Mouse (Mus musculus): ENCODE results near the gene Smim11. TPM values are rescaled to one million over a fixed set of nuclear protein-coding genes. Genes with fewer than 3 reads are reported as not detected.

Gene Smim11
- polyA plus RNA-seq, 1 experiment from 2014 or later = 145 TPM

GRCm38 (mm10) chr16:92285068-92285467 is 16.0 kb upstream of the Smim11 start:
- 40% methylated on average over 10 of the region's 10 CpGs for whole genome bisulfite sequencing
- no peaks in the 10 kb centered on the region for H3K9me3 ChIP-seq (replicated peaks; ENCODE audit: low read length)
- H3K9ac ChIP-seq (ENCODE audit: low read depth, low read length) = no peak overlapping the region
- no peak overlapping the region for H3K4me3 ChIP-seq (replicated peaks; ENCODE audit: low read depth, low read length)
- no peaks in the 10 kb centered on the region for H3K4me1 ChIP-seq (replicated peaks; ENCODE audit: insufficient read depth, low read length)
- DNase-seq (ENCODE audit: low spot score) (no peak), ATAC-seq (replicated peaks; ENCODE audit: low FRiP score, low read depth) (no peak)
- no peak for TF ChIP-seq CTCF (IDR thresholded peaks at IDR 0.05; ENCODE audit: low read depth)
- H3K4me2 ChIP-seq (ENCODE audit: low read length) = no peak overlapping the region
- no peaks in the 10 kb centered on the region for H3K36me3 ChIP-seq (ENCODE audit: insufficient read depth, low read length)
- H3K27ac ChIP-seq = no peak overlapping the region
- H3K27me3 ChIP-seq (ENCODE audit: insufficient read depth, low read length) = no peaks in the 10 kb centered on the region

DNA sequence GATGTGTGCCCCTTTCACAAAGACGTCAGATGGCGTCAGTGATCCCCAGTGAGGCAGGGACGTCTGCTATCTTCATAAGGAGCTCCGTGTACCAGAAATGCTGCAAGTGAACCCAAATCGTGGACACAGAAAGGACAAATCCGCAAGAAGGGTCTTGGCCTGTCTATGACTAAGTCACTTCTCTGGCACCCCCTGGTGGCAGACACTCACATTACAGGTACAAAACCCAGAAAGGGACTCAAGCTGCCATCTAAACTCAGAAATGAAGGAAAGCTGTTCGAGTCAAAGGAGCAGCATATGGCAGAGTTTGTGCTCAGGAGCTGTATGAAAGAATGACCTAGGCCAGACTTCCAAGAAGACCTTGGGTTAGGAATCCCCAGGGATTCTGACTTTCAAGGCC is 14.5 kb upstream of the Smim11 start:
- peak; percentile 88 for DNase-seq (ENCODE audit: low spot score)
- H3K4me3 ChIP-seq (replicated peaks; ENCODE audit: low read depth, low read length) = no peak overlapping the region
- ATAC-seq (replicated peaks; ENCODE audit: low FRiP score, low read depth) = 0 out of 2 replicates have a peak, but pooled peaks have one; percentile 12
- no peaks in the 10 kb centered on the region for H3K36me3 ChIP-seq (ENCODE audit: insufficient read depth, low read length)
- peak; percentile 94 for TF ChIP-seq CTCF (IDR thresholded peaks at IDR 0.05; ENCODE audit: low read depth)
- WGBS = 9% methylated on average over 7 of the region's 7 CpGs
- no peak overlapping the region for H3K4me2 ChIP-seq (ENCODE audit: low read length)
- no peak overlapping the region for H3K27ac ChIP-seq
- no peak overlapping the region for H3K9ac ChIP-seq (ENCODE audit: low read depth, low read length)
- H3K9me3 ChIP-seq (replicated peaks; ENCODE audit: low read length) = no peaks in the 10 kb centered on the region
- H3K4me1 ChIP-seq (replicated peaks; ENCODE audit: insufficient read depth, low read length) = no peaks in the 10 kb centered on the region
- no peaks in the 10 kb centered on the region for H3K27me3 ChIP-seq (ENCODE audit: insufficient read depth, low read length)

- ATAC-seq (replicated peaks; ENCODE audit: low FRiP score, low read depth) (no peak; the same call in 1 of the 2 replicates), DNase-seq (ENCODE audit: low spot score) (peak; percentile 81)
- no peak overlapping the region for H3K9ac ChIP-seq (ENCODE audit: low read depth, low read length)
- WGBS = 70% methylated on average over 9 of the region's 9 CpGs
- H3K9me3 ChIP-seq (replicated peaks; ENCODE audit: low read length) = no peaks in the 10 kb centered on the region
- no peak overlapping the region for H3K4me2 ChIP-seq (ENCODE audit: low read length)
- no peaks in the 10 kb centered on the region for H3K4me1 ChIP-seq (replicated peaks; ENCODE audit: insufficient read depth, low read length)
- no peak overlapping the region for H3K27ac ChIP-seq
- H3K27me3 ChIP-seq (ENCODE audit: insufficient read depth, low read length) = no peaks in the 10 kb centered on the region
- TF ChIP-seq CTCF (IDR thresholded peaks at IDR 0.05; ENCODE audit: low read depth) = peak; percentile 74
- H3K4me3 ChIP-seq (replicated peaks; ENCODE audit: low read depth, low read length) = no peak overlapping the region
- no peaks in the 10 kb centered on the region for H3K36me3 ChIP-seq (ENCODE audit: insufficient read depth, low read length)
These were observed 12.3 kb upstream of the Smim11 start for GRCm38 (mm10) chr16:92288778-92289177.

GRCm38 (mm10) chr16:92290045-92290444 is 11.0 kb upstream of the Smim11 start:
- H3K4me2 ChIP-seq (ENCODE audit: low read length) = no peak overlapping the region
- TF ChIP-seq CTCF (IDR thresholded peaks at IDR 0.05; ENCODE audit: low read depth) = no peak
- H3K4me3 ChIP-seq (replicated peaks; ENCODE audit: low read depth, low read length) = no peak overlapping the region
- H3K9ac ChIP-seq (ENCODE audit: low read depth, low read length) = no peak overlapping the region
- H3K4me1 ChIP-seq (replicated peaks; ENCODE audit: insufficient read depth, low read length) = no peaks in the 10 kb centered on the region
- H3K36me3 ChIP-seq (ENCODE audit: insufficient read depth, low read length) = no peaks in the 10 kb centered on the region
- ATAC-seq (replicated peaks; ENCODE audit: low FRiP score, low read depth) (no peak), DNase-seq (ENCODE audit: low spot score) (no peak)
- H3K9me3 ChIP-seq (replicated peaks; ENCODE audit: low read length) = no peaks in the 10 kb centered on the region
- no peak overlapping the region for H3K27ac ChIP-seq
- no peaks in the 10 kb centered on the region for H3K27me3 ChIP-seq (ENCODE audit: insufficient read depth, low read length)

DNA sequence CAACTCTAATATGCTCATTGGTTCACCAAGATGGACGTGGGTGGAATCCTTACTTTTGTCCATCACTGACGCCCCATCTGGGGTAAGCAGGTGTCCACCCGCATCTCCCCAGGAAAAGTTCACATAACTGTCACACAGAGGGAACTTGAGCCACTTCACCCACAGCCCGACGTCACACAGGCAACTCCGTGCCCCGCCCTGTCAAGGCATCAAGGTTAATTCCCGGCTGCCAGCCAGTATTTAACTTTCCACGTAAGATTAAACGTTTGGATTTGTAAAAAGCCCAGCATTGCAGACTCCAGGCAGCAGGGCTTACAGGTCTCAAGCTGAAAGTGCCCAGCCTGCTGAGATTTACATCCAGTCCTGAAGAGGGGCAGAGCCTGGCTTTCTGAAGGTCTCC is 9.0 kb upstream of the Smim11 start, which contains the start of gene Kcne2:
Kcne2 (plus strand) TSS at position 289 of the 400 bp plus-strand sequence.
- no peak for TF ChIP-seq CTCF (IDR thresholded peaks at IDR 0.05; ENCODE audit: low read depth)
- no peak within 1 kb of the TSS for H3K4me3 ChIP-seq (replicated peaks; ENCODE audit: low read depth, low read length)
- H3K9ac ChIP-seq (ENCODE audit: low read depth, low read length) = no peak within 1 kb of the TSS
- no peaks in the 10 kb centered on the region for H3K27me3 ChIP-seq (ENCODE audit: insufficient read depth, low read length)
- WGBS = 61% methylated on average over 10 of the region's 10 CpGs
- no peaks in the 10 kb centered on the region for H3K9me3 ChIP-seq (replicated peaks; ENCODE audit: low read length)
- H3K27ac ChIP-seq = no peak within 1 kb of the TSS
- H3K4me1 ChIP-seq (replicated peaks; ENCODE audit: insufficient read depth, low read length) = no peaks in the 10 kb centered on the region
- no peak within 1 kb of the TSS for H3K4me2 ChIP-seq (ENCODE audit: low read length)
- no peaks in the 10 kb centered on the region for H3K36me3 ChIP-seq (ENCODE audit: insufficient read depth, low read length)
- DNase-seq (ENCODE audit: low spot score) = no peak
- ATAC-seq (replicated peaks; ENCODE audit: low FRiP score, low read depth) = no peak

DNA sequence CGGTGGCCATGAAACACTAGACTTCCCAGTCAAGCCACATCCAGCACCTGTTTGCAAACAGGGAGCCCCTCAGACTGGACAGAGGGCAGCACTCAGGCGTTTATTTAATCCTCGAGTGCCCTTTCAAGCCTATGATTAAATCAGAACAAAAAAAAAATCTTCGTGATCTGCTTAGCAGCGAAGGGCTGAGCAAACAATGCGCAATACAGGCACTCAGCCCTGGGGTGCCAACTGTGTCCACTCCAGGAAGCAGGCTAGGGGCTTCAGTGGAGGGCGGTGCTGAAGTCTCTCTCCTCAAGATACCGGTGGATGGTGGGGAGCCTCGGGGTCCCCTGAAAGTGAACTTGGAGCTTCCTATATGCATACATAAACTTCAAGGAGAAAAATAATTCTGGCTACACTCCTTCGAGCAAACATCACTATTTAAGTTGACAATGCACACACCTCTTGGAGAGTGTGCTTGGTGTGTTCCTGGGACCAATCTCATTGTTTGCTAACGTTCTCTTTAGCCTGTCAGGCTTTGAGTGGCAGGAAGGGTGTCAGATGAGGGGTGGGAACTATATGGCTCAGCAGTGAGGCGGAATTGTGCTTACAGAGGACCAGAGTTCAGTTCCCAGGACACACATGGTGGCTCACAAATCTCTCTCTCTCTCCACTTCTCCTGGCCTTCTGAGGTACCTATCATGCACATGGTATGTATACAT is 6.7 kb upstream of the Smim11 start:
- Histone ChIP-seq H3K9me3 (replicated peaks; ENCODE audit: low read length) (no peaks in the 10 kb centered on the region), H3K36me3 (ENCODE audit: insufficient read depth, low read length) (no peaks in the 10 kb centered on the region), H3K4me3 (replicated peaks; ENCODE audit: low read depth, low read length) (no peak overlapping the region), H3K27ac (no peak overlapping the region), H3K4me1 (replicated peaks; ENCODE audit: insufficient read depth, low read length) (no peaks in the 10 kb centered on the region), H3K27me3 (ENCODE audit: insufficient read depth, low read length) (no peaks in the 10 kb centered on the region), H3K4me2 (ENCODE audit: low read length) (no peak overlapping the region), H3K9ac (ENCODE audit: low read depth, low read length) (no peak overlapping the region)
- DNase-seq (ENCODE audit: low spot score) (no peak), ATAC-seq (replicated peaks; ENCODE audit: low FRiP score, low read depth) (no peak)
- no peak for TF ChIP-seq CTCF (IDR thresholded peaks at IDR 0.05; ENCODE audit: low read depth)
- 55% methylated on average over 12 of the region's 12 CpGs for WGBS

DNA sequence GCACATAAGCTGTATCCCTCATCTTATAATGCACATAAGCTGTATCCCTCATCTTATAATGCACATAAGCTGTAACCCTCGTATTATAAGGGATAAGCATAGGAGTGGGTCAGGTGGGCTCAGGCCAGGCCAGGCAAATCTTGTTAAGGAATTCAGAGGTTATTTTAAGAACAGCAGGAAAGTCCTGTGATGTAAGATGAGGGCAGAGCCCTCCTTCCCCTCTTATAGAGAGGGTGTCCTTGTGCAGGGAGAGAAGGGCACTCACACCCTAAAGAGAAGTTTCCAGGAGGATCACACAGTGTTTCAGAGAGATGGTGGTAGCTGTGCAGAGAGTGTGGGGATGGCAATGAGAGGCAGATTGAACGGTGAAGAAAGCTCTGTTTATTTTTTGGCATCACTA is 5.8 kb upstream of the Smim11 start:
- H3K27me3 ChIP-seq (ENCODE audit: insufficient read depth, low read length) = no peaks in the 10 kb centered on the region
- no peak for ATAC-seq (replicated peaks; ENCODE audit: low FRiP score, low read depth)
- no peak overlapping the region for H3K4me2 ChIP-seq (ENCODE audit: low read length)
- H3K9ac ChIP-seq (ENCODE audit: low read depth, low read length) = no peak overlapping the region
- H3K27ac ChIP-seq = no peak overlapping the region
- no peak for DNase-seq (ENCODE audit: low spot score)
- WGBS = 75% methylated on average over 2 of the region's 2 CpGs
- H3K9me3 ChIP-seq (replicated peaks; ENCODE audit: low read length) = no peaks in the 10 kb centered on the region
- no peaks in the 10 kb centered on the region for H3K4me1 ChIP-seq (replicated peaks; ENCODE audit: insufficient read depth, low read length)
- H3K36me3 ChIP-seq (ENCODE audit: insufficient read depth, low read length) = no peaks in the 10 kb centered on the region
- H3K4me3 ChIP-seq (replicated peaks; ENCODE audit: low read depth, low read length) = no peak overlapping the region
- no peak for TF ChIP-seq CTCF (IDR thresholded peaks at IDR 0.05; ENCODE audit: low read depth)

All from kidney, postnatal 0 days (tissue).